Mouse (Mus musculus) T-helper 2 cell (primary cell): ENCODE data around the gene Hhat.

ENCODE experiments used
- in situ Hi-C: fragments of 300-600 bp; cut with MboI, MseI; formaldehyde crosslinking; loops from one replicate; pipeline ENCODE4 v1.15.1; 2025; ENCODE audit warnings: high pct_unique_total_duplicates

Gene Hhat

DNA sequence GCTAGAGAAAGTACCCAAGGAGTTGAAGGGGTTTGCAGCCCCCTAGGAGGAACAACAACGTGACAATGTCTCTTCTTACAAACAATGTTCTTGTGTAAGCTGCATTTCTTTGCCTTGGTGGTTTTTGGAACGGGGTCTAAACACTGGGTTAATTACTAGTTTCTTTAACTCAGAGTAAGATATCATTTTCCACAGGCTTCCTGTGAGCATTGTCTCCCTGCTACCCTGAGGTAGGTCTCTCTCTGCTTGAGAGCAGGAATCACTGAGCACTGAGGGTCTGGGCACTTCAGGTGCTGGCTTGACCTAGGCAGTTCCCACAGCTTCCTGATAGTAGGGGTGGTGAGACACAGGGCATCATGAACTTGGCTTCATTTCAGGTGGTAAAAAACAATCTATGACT lies 323.4 kb downstream of the Hhat start:
- in situ Hi-C loops: no loop called here
